Mouse (Mus musculus) lung, postnatal 0 days (tissue): ENCODE measurements around the gene Olfr980.

Source experiments
- CTCF ChIP-seq: IDR thresholded peaks from 2 replicates; pipeline ENCODE4 v1.5.1; 2016; ENCODE audit warnings: antibody characterized with exemption, mild to moderate bottlenecking
- EP300 ChIP-seq: IDR thresholded peaks from 2 replicates; pipeline ENCODE4 v1.6.1; 2016; ENCODE audit warnings: antibody characterized with exemption, mild to moderate bottlenecking, control low read depth

DNA sequence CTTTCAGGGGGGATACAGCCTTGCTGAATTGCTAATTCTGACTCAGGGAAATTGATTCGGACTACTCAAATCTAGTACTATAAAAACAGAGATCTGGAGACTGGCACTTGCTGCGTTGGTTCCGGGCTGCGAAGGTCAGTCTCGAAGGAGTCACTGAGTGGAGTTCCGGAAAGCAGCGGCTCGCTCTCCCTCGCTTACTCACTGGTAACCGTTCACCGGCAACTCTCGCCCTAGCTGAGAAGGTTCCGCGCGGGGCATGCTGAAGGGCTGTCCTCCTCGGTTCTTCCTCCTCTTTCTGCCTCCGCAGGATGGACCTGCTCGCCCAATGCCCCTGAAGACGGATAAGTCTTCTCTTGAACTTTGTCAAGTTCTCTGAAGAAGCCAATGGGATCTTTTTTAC is 40.8 kb upstream of the Olfr980 start:
- no peak for TF ChIP-seq CTCF
- no peak for TF ChIP-seq EP300
